Mouse (Mus musculus) adrenal gland, adult 8-10 months (tissue): ENCODE measurements at regions not wholly inside any gene's neighbourhood (a gene's known extent, or its start where the extent isn't known, plus 50 kb on each side); places are given as distances from the start of the nearest gene placed in this dataset.

Source experiments
- DNase-seq: peaks from one replicate; pipeline ENCODE4 v3.0.0; 2022

- DNase-seq, result no peak
Measured at GRCm38 (mm10) chr5:148454200-148454599, 54.5 kb upstream of the Slc7a1 start.

- DNase-seq, result no peak
Measured at GRCm38 (mm10) chr5:148453776-148454175, 54.1 kb upstream of the Slc7a1 start.

GRCm38 (mm10) chr5:148452909-148453632 lies 53.4 kb upstream of the Slc7a1 start:
- no peak for DNase-seq

- peak; percentile 21 for DNase-seq
Measured at GRCm38 (mm10) chr5:148451811-148452210, 52.1 kb upstream of the Slc7a1 start.

GRCm38 (mm10) chr5:148450924-148451323 lies 51.2 kb upstream of the Slc7a1 start:
- DNase-seq, result peak; percentile 64
